Mouse (Mus musculus): ENCODE measurements at regions not wholly inside any gene's neighbourhood (a gene's known extent, or its start where the extent isn't known, plus 50 kb on each side); places are given as distances from the start of the nearest gene placed in this dataset.

DNA sequence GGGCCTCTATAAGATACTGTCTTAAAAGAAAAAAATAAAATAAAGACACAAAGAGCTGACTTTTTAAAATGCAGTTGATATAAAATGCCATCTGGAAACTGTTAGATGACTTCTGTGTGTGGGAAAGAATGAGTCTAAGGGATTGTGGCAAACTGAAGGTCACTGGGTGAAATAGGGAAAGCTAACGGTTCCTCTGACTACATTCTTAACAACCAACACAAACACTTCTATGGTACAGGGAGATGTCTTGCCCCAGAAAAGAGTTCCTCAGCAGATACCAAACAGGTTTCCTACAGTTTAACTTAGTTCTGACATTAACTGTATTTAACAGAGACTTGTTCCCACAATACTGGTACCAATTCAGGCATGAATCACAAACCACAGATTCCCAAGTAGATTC lies 103.6 kb upstream of the Nt5c1b start:
- TF ChIP-seq POLR2A (IDR thresholded peaks at IDR 0.05; ENCODE audit: insufficient read length, low read depth) (no peak), REST (IDR thresholded peaks at IDR 0.05; ENCODE audit: insufficient read depth, insufficient read length) (no peak), POLR2AphosphoS2 (IDR thresholded peaks at IDR 0.05; ENCODE audit: insufficient read length, low read depth) (no peak)

Data from myocyte (in vitro differentiated cells).